Mouse (Mus musculus) lung, adult 18-20 months (tissue): ENCODE measurements at regions not wholly inside any gene's neighbourhood (a gene's known extent, or its start where the extent isn't known, plus 50 kb on each side); places are given as distances from the start of the nearest gene placed in this dataset.

Source experiments
- DNase-seq, 2 experiments: peaks; one replicate each; pipeline ENCODE4 v3.0.0; 2022; ENCODE audit warnings: mixed read lengths in 2 of 2

GRCm38 (mm10) chr9:41542511-41542910 lies 381.0 kb upstream of the Ubash3b start:
- no peak for DNase-seq

- DNase-seq = no peak
Measured at GRCm38 (mm10) chr9:41541327-41541726, 379.8 kb upstream of the Ubash3b start.

GRCm38 (mm10) chr9:41532786-41533185 lies 371.3 kb upstream of the Ubash3b start:
- DNase-seq = no peak

GRCm38 (mm10) chr9:41532290-41532689 lies 370.8 kb upstream of the Ubash3b start:
- DNase-seq = no peak

GRCm38 (mm10) chr9:41531596-41531995 lies 370.1 kb upstream of the Ubash3b start:
- DNase-seq = no peak

- no peak for DNase-seq
Measured at GRCm38 (mm10) chr9:41526126-41526525, 364.6 kb upstream of the Ubash3b start.

GRCm38 (mm10) chr9:41525534-41525933 lies 364.0 kb upstream of the Ubash3b start:
- DNase-seq = no peak

- DNase-seq = no peak
Measured at GRCm38 (mm10) chr9:41524591-41524990, 363.1 kb upstream of the Ubash3b start.

GRCm38 (mm10) chr9:41523969-41524368 lies 362.5 kb upstream of the Ubash3b start:
- no peak for DNase-seq

GRCm38 (mm10) chr9:41522302-41522701 lies 360.8 kb upstream of the Ubash3b start:
- DNase-seq = no peak

- no peak for DNase-seq
Measured at GRCm38 (mm10) chr9:41517787-41518186, 356.3 kb upstream of the Ubash3b start.

- DNase-seq = no peak
Measured at GRCm38 (mm10) chr9:41517053-41517696, 355.7 kb upstream of the Ubash3b start.

GRCm38 (mm10) chr9:41515192-41515591 lies 353.7 kb upstream of the Ubash3b start:
- peak in 1 of 2 experiments; percentile 24 for DNase-seq

GRCm38 (mm10) chr9:41513701-41514100 lies 352.2 kb upstream of the Ubash3b start:
- DNase-seq = no peak

GRCm38 (mm10) chr9:41509597-41509996 lies 348.1 kb upstream of the Ubash3b start:
- no peak for DNase-seq

GRCm38 (mm10) chr9:41508746-41509145 lies 347.2 kb upstream of the Ubash3b start:
- no peak for DNase-seq

- no peak for DNase-seq
Measured at GRCm38 (mm10) chr9:41498326-41498725, 336.8 kb upstream of the Ubash3b start.

GRCm38 (mm10) chr9:41490112-41490511 lies 328.6 kb upstream of the Ubash3b start:
- DNase-seq = no peak

GRCm38 (mm10) chr9:41488046-41488445 lies 326.5 kb upstream of the Ubash3b start:
- DNase-seq = no peak

GRCm38 (mm10) chr9:41483218-41483617 lies 321.7 kb upstream of the Ubash3b start:
- DNase-seq = no peak

- no peak for DNase-seq
Measured at GRCm38 (mm10) chr9:41481611-41482266, 320.2 kb upstream of the Ubash3b start.

- DNase-seq = peak; percentile 47 to 50
Measured at GRCm38 (mm10) chr9:41479854-41480749, 318.6 kb upstream of the Ubash3b start.

GRCm38 (mm10) chr9:41479085-41479484 lies 317.6 kb upstream of the Ubash3b start:
- DNase-seq = no peak
